Mouse (Mus musculus): ENCODE results near the gene Pxn. TPM values are rescaled to one million over a fixed set of nuclear protein-coding genes. Genes with fewer than 3 reads are reported as not detected.

Gene Pxn
- 68.4 TPM for polyA plus RNA-seq (2017; shearing (Covaris generic))

GRCm38 (mm10) chr5:115506454-115507201 is at the start of gene Pxn:
TSS of gene Pxn (plus strand) at chr5:115506676.

GRCm38 (mm10) chr5:115465642-115466420 is 40.6 kb upstream of the Pxn start, which contains the start of gene Pla2g1b:
TSS of gene Pla2g1b (plus strand) at chr5:115466262.

GRCm38 (mm10) chr5:115483947-115484920 is 22.2 kb upstream of the Pxn start, which contains the start of gene Sirt4:
TSS of gene Sirt4 (minus strand) at chr5:115484725.

GRCm38 (mm10) chr5:115559237-115560101 is 53.0 kb downstream of the Pxn start, which contains the start of gene Rplp0:
TSS of gene Rplp0 (plus strand) at chr5:115559467.

GRCm38 (mm10) chr5:115564737-115565393 is 58.4 kb downstream of the Pxn start, which contains the start of gene Gcn1l1:
TSS of gene Gcn1l1 (plus strand) at chr5:115565254.

Other genes with a start within 250 kb of the Pxn start
- 30.9 TPM for gene Rnf10, start 233.8 kb upstream of the Pxn start, polyA plus RNA-seq (2017; shearing (Covaris generic))
- gene Coq5, start 227.0 kb upstream of the Pxn start, polyA plus RNA-seq (2017; shearing (Covaris generic)): 52.8 TPM
- 588 TPM for gene Dynll1, start 205.7 kb upstream of the Pxn start, polyA plus RNA-seq (2017; shearing (Covaris generic))
- gene Srsf9, start 179.5 kb upstream of the Pxn start, polyA plus RNA-seq (2017; shearing (Covaris generic)): 13.5 TPM
- 22.3 TPM for gene Gatc, start 165.5 kb upstream of the Pxn start, polyA plus RNA-seq (2017; shearing (Covaris generic))
- gene Triap1, start 165.5 kb upstream of the Pxn start, polyA plus RNA-seq (2017; shearing (Covaris generic)): 57.2 TPM
- gene Cox6a1, start 157.7 kb upstream of the Pxn start, polyA plus RNA-seq (2017; shearing (Covaris generic)): 499 TPM
- gene Msi1, start 77.1 kb upstream of the Pxn start, polyA plus RNA-seq (2017; shearing (Covaris generic)): not detected
- gene Pla2g1b, start 40.4 kb upstream of the Pxn start, polyA plus RNA-seq (2017; shearing (Covaris generic)): not detected
- 21.1 TPM for gene Sirt4, start 22.0 kb upstream of the Pxn start, polyA plus RNA-seq (2017; shearing (Covaris generic))
- 1,732 TPM for gene Rplp0, start 52.8 kb downstream of the Pxn start, polyA plus RNA-seq (2017; shearing (Covaris generic))
- 59.0 TPM for gene Gcn1l1, start 58.6 kb downstream of the Pxn start, polyA plus RNA-seq (2017; shearing (Covaris generic))
- 3.4 TPM for gene Rab35, start 125.2 kb downstream of the Pxn start, polyA plus RNA-seq (2017; shearing (Covaris generic))
- 13.4 TPM for gene Bicdl1, start 224.9 kb downstream of the Pxn start, polyA plus RNA-seq (2017; shearing (Covaris generic))